Mouse (Mus musculus): Measurements from ENCODE around the gene Gpc5.

Gene Gpc5

DNA sequence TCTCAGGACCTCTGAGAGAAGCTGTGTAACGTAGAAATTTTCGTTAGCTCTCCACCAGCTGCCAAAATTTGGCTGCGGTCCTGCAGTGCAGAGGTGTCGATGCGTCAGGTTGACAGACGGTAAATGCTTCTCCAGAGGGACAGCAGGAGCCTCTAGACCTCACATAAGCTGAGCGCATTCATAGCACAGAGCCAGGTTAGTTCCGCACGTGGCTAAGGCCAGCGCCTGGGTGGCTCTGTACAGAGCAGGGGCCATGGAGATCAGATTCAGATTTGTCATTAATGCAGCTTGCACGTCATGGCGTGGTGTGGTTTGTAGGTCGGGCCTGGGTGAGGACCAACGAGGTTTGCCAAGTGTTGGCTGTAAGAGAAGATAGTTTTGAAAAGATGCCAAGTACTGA lies 385.3 kb downstream of the Gpc5 start:
- DNase-seq (ENCODE audit: low read depth in 2 of 2, low spot score in 2 of 2) = no peak

DNA sequence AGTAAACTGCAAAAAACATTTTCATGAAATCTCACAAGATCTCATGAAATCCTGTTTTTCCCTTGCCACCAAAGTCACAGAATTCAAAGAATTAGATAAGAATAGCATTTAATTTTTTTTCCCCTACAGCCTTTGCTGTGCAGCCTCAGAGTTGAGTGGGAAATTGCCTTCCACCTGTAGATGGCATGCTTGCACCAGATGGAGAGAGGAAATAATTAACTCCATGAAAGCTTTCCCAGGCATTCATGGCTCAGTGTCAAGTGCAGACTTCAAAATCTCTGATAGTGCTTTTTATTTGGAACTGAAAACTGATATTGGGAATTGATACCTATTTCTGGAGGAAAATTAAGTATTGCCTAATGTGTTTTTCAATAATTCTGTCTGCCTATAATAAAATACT lies 393.1 kb downstream of the Gpc5 start:
- DNase-seq (ENCODE audit: low read depth in 2 of 2, low spot score in 2 of 2) = no peak

DNA sequence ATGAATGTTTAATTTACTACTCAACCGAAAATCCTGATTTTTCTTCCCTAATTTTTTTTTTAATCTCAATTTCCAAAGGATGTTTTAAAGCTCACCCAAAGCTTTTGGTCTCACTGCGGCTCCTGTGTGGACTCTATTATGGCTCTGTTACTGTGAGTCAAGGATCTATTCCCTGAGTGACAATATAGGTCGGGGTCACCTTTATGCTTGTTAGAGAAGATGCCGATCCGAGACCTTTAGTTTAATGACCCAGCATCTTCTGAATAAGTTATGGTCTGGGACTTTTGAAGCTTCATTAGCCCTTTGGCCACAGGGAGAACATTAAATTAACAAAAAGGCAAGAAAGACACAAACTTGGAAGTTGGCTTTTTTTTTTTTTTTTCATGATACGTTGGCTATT lies 408.8 kb downstream of the Gpc5 start:
- DNase-seq (ENCODE audit: low read depth in 2 of 2, low spot score in 2 of 2) = no peak

DNA sequence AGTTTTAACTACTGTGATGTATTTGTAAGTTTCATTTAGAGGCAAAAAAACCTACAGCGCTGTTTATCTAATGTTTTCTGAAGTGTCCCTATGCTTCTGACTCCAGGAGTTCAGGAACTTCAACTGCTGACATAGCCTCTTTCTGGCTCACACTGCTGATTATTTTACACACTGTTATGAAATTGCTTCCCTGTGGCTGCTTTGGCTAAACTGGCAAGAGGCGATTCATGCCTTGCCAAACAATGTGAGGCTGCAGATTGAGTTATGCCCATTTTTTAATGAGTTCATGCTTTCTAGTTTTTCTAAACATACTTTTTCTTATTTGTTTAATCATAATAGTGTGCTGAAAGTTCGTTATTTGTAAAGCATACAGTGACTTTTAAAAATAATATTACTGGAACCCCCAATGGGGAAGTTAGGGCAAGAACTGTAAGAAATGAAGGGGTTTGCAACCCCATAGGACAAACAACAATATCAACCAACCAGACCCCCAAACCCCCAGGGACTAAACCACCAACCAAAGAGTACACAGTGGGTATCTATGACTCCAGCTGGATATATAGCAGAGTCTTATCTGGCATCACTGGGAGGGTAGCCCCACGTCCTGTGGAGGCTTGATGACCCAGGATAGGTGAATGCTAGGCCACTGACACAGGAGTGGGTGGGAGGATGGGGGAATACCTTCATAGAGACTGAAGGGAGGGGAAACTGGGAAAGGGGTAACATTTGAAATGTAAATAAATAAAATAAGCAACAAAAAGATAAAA lies 454.7 kb downstream of the Gpc5 start:
- DNase-seq (ENCODE audit: low read depth in 2 of 2, low spot score in 2 of 2) = no peak

DNA sequence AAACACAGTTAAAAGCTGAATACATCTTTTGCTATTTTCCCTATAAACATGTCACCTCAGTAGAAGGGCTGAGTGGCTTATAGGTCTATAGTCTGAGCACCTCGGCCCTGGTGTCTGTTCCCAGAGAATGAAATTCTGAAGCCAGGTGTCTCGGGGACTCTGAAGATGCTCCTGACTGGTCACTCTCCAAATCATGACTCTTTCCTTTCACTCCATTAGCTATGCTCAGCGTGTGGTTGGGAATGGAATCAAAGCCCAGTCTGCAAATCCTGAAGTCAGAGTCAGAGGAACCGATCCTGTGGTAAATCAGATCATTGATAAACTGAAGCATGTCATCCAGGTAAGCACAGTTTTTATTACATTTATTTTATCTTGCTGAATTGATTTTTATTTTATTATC lies 460.0 kb downstream of the Gpc5 start:
- DNase-seq (ENCODE audit: low read depth in 2 of 2, low spot score in 2 of 2) = no peak

DNA sequence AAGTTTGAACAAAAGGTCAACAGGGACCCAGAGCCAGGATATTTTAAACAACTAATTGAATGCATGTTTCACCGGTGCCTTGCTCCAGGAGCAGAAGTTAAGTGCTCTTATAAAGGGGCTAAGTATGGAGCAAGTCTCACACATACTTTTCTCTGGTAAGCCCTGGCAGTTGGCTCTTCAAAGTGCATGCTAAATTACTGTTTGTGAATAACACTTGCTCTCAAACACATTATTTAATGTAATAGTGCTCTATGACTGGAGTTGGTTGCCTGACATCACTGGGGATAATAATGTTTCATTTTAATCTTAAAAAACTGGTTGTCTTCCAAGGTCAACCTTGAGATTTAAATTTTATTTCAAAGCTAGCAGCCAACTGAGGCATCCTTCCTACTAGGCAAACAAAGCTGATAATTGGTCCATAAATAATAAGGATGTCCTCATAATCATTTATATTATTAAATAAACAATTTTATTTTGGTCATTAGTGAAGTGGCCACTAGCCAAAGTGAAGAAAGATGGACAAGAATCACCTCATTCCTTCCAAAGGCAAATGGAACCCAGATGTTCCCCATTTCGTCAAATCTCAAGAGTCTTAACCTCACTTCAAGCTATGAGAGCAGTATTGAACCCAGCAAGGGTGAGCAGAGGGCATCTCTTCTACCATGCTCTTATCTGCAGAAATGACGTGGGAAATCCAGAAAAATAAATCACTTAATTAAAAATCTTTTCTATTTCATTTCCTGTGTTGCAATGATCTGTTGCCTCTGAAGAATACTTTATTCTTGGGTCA lies 488.6 kb downstream of the Gpc5 start:
- DNase-seq (ENCODE audit: low read depth in 2 of 2, low spot score in 2 of 2) = no peak

DNA sequence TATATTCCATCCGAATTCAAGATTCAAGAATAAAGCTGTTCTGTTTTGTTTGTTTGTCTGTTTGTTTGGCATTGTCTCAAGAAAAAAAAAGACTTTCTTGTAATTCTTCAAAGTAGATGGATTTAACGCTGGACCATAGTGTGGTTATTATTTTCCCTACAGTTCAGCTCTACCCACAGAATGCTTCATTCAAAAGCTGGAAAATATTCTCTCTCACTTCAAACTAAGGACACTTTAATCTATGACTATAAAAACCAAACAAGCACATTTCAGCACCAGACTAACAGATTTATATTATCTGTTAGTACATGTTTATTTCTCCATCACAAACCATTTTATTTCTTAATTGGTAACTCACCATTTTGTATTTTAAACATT lies 489.2 kb downstream of the Gpc5 start:
- no peak for DNase-seq (ENCODE audit: low read depth in 2 of 2, low spot score in 2 of 2)

DNA sequence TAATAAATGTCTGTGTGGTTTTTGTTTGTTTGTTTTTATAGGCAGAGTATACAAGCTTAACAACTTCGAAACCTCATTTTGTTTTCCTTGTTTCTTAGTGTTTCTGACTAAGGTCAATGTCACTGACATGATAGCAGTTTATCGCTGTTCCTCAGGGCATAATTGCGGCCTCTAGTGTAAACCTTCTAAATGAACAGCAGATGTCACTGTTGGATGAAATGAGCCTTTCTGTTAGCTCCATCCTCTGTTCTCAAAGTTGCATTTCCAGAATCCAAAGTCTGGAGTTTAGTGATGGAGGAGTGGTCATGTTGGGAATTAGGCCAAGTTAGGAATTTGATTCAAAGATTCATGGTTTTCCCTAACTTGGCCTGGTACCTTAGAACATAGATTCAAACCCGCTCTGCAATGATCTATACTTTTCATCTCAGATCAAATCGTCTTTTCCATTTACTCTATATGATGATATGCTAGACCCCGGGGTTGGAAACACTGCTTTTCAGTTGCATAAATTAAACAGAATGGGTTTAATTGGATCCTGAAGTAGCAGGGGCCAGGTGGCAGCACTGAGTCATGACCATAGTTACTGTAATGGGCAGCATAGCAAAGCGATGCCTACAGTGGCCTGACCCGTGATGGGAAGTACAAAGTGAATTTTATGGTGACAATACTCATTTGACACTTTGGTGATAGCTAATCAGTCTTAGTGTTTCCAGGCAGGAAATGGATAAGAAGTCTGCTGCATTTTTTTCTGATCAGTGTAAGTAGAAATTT lies 508.4 kb downstream of the Gpc5 start:
- DNase-seq (ENCODE audit: low read depth in 2 of 2, low spot score in 2 of 2) = no peak

DNA sequence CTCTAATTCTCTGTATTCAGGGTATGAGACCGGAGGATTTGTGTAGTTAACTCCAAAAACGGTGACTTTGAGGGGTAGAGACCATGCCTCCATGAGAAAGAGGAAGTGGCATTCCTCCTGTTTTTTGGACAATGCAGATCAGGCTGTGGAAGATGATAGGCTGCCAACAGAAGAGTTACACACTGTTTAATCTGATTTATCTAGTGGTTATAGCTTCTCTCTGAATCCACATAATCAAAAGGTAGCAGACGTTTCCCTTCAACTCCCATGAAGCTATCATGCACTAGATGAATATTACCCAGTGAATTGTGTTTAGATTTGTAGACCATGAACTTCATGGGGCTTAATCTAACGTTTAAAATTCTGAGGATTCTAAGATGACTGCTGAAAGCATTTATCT lies 522.1 kb downstream of the Gpc5 start:
- no peak for DNase-seq (ENCODE audit: low read depth in 2 of 2, low spot score in 2 of 2)

DNA sequence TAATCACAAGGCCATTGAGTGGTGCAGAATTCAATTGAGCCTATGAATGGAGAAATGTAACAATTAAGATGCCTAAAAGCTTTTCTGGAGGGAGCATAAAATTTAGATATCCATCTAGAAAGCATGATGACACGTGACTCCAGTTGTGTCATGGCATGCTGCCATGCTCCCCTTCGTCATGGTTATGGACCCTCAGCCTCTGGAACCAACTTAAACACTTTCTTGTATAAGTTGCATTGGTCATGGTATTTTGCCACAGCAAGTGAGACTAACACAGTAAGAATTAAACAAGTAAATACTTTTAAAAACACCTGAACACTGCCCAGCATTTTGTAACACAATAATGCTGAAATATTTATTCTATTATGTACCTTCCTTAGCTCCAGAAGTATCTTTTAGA lies 524.3 kb downstream of the Gpc5 start:
- no peak for DNase-seq (ENCODE audit: low read depth in 2 of 2, low spot score in 2 of 2)

DNA sequence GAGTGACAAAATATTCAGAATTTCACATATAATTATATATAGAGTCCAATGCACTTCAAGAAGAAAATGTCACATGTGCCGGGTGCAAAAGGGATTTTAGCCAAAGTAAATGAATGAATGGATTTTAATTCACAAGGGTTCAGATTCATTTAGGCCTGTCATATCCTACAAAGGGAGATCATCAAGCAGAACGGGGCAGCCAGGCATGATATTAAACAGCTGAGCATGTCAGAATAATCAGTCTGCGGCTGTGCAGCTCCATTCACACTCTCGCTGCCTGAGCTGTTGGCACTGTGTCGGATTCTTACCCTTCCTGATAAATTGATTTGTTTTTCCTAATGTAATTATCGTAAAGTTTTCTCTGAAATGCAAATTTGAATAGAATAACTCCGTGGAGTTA lies 524.8 kb downstream of the Gpc5 start:
- DNase-seq (ENCODE audit: low read depth in 2 of 2, low spot score in 2 of 2) = no peak

DNA sequence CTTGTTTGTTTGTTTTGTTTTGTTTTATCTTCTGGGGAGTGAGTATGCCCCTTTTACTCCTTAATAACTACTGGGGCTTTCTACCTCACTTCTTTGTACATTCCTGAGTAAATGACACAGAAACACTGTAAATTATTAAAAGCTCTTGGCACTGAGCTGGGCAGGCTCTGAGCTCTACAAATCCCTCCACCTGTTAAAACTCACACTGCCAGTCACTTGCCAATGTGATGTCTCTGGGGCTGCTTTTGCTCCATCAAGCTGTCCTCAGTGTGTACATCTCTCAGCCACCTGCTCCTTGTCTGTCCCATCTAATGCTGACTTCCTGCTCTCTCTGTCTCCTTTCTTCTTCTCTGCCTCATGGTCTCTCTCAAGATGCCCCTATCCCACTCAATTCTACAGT lies 528.5 kb downstream of the Gpc5 start:
- no peak for DNase-seq (ENCODE audit: low read depth in 2 of 2, low spot score in 2 of 2)

DNA sequence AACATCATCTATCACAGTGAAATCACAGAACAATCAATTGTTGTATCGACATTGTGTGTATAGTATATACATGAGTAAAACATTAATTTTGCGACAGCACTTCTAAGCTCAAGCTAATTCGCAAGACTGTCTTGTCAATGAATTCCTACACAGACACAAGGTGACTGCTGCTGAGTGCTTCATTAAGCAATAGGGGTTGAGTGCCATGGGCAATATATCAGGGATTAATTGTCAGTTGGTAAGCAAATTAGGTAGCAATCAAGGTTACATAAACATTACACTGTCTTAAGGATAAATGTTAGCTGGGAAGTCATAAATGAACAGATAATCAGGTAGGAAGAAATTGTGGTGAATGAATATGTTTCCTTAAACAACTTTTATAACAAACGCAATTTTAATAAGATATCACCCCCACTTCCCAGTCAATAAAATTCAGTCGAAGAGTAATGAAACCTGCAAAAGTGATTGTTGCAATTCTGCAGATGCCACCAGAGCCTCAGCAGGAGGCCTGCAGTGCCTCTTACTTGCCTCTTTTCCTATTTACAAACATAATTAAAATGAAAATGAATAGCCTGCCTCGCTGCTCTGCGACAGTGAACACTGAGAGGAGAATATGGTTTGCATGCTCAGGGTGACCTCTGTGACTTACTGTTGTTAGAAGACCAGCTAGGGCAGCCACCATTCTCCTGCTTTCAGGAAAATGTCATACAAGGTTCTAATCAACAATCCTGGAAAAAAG lies 539.3 kb downstream of the Gpc5 start:
- no peak for DNase-seq (ENCODE audit: low read depth in 2 of 2, low spot score in 2 of 2)

DNA sequence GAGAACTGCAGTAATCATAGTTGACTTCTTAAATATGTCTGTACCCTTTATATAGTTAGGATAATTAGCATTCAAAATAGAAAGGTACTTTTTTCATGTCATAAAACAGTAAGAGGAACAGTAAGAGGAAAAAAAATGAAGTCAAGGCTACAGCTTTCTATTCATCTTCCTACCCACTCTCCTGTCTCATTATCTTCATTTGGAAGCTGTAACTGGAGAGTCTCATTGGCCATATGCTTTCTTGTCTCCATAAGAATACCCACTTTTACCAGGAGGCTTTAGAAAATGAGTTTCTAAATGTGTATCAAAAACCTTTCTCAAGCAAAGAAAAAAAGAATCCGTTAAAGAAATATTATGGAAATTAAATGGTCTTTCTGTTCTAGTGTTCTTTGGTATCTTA lies 541.3 kb downstream of the Gpc5 start:
- no peak for DNase-seq (ENCODE audit: low read depth in 2 of 2, low spot score in 2 of 2)

DNA sequence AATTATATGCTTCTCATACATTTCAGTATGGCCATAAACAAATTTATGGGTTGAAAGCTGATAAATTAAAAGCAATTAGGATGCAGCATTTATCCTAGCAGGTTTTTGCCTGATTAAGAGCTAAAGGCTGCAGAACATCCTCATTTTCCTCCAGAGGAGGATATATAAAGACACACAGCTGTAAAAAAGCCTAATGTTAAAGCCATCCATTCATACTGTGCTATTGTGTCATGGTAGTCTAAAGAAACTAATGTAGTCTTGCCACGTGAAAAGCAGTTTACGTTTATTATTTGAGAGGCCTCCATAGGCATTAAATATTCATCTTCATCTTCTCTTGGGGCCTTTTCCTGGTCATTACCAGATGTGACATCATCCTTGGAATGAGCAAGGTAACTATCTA lies 587.9 kb downstream of the Gpc5 start:
- DNase-seq (ENCODE audit: low read depth in 2 of 2, low spot score in 2 of 2) = no peak

DNA sequence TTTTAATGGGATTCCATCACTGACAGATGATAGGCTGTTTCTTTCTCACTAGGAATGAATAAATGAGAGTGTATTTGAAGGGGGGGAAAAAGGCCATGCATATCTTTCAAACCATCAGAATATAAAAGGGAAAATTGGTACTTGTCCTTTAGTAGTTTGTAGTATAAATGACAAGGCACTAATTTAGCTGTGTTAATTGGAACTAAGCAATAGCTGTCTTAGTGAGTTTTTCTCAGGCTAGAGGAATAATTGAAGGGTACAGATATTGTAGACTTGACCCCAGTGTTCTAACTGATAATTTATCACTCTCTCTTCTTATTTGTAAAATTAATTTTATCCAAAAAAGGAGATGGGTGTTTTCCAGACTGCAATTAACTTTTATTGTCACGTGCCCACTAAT lies 654.0 kb downstream of the Gpc5 start:
- DNase-seq (ENCODE audit: low read depth in 2 of 2, low spot score in 2 of 2) = no peak

DNA sequence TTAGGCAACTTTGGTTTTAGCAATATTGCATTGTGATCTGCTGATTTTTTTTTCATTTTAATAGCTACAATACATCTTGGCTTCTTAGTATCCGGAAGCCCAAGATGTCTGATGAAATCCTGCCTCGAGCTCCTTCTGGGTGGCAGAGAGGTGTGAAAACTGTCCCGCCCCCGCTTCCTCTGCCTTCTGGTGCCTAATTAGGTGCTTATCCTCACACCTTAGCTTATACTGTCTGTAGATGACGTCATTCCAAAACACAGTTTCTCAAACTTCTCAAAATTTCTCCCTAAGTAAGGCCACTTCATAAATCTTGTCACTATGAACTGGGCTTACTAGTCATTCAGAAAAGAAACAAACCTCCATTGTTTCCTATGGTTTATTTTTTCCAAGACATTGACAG lies 668.2 kb downstream of the Gpc5 start:
- no peak for DNase-seq (ENCODE audit: low read depth in 2 of 2, low spot score in 2 of 2)

DNA sequence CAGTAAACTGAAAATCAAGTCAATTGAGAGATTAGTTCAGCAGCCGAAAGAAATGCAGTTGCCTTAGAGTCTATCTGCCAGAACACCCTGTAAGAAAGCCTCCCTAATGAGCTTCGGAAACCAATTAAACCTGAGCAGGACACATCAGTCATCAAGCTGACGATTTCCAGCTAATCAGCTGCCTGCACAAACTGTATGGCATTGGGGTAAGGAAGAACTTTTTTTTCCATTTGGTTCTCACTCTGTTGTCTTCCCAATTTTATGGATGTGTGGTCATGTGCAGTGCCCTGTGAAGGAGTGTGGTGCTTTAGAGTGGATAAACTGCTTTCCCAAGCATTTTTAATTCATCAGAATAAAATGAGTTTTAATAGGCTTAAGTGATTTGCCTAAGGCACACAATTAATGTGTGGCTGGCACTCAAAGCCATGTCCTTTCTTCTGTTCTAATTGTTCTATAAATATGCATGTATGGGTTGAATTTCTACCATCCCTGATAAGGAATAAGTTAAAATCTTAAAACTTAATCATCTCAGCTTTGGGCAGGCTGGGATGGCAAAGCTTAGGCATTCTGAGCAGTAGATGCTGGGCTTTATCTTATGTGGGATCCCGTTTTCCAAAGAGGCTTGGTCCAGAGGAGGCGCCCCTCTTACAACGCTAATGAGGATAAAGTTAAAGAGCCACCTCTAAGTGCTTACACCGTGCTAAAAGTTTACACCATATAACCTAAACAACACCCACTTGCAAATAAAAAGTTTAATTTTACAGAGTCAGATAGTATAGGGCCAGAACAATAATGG lies 687.6 kb downstream of the Gpc5 start:
- no peak for DNase-seq (ENCODE audit: low read depth in 2 of 2, low spot score in 2 of 2)

DNA sequence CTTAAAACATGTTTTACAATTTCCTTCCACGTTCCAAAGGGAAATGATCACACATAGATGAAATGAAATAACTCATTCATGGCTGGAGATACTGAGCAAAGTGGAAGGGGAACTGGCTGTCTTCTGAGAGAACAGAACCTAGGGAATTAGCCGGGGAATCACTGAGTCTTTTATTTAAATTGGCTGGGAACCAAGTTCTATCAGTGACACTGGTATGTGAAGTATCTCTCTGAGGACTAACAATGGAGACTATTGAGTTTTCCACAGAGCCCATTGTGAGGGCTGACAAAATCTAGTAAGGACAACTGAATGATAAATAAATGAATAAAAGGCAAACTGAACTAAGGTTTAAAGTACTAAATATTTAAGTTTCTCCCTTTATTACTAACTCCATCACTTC lies 712.7 kb downstream of the Gpc5 start:
- no peak for DNase-seq (ENCODE audit: low read depth in 2 of 2, low spot score in 2 of 2)

DNA sequence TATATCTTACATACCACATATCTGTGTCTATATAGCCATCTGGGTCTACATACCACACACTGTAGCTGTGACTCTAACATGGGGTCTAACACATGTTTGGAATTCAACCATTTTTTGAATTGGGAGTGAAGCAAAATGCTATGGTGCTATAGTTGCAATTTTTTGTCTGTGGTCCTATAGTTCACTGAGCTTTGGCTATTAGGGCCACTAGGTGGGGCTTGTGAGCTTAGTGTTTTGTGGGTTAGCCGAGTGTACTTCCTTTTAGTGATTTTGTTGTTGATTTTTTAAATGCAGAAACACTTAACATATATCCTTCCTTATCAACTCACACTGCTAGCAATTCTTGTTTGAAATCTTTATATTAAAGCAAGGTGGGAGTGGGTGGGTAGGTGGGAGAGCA lies 727.0 kb downstream of the Gpc5 start:
- no peak for DNase-seq (ENCODE audit: low read depth in 2 of 2, low spot score in 2 of 2)

DNA sequence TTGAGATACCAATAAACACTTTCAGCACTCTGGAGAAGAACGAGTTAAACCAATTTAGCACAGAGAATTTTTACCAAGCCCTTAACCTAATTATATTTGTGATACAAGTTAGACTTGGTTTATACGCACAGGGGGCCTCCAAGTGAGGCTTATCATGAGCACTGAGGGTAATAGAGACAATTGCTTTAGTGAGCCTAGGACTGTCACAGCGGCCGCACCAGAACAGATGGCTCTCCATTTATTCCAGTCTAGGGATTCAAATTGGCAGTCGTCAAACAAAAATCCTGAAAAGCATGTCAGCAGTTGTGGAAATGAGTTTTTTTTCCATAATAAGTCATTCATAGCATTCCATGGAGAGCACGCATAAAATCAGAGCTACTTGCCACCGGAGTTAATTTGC lies 729.6 kb downstream of the Gpc5 start:
- DNase-seq (ENCODE audit: low read depth in 2 of 2, low spot score in 2 of 2) = no peak
